Mouse (Mus musculus): ENCODE results near the gene Myh7b. TPM values are rescaled to one million over a fixed set of nuclear protein-coding genes. Genes with fewer than 3 reads are reported as not detected.
A peak's percentile ranks its signal among the peaks of the same experiment; 100 is the strongest.

Myh7b gene
- total and polyA plus RNA-seq, 3 experiments: 2.2 to 5.9 TPM; not detected in 1

DNA sequence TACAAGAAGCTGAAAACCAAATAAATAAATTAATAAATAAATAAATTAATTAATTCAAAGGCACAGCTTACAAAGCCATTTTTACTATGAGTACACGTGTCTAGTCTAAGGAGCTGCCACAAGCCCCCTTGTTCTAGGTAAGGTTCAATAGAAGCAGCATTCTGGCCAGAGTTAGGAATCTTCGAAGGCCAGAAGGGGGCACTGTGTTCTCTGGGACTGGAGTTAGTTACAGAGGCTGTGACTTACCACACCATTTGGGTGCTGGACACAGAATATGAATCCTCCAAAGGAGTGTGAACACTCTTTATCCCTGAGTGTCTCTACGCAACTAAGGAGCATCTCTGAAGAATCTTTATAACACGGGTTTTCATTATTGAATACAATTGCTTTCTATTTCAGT lies 57.4 kb downstream of the Myh7b start:
- H3K27ac ChIP-seq (ENCODE audit: control insufficient read depth, low read depth, low read length): no peak overlapping the region
- peaks cover 0 to 36% of the 10 kb centered on the region in 2 experiments; a peak in 3 of 4 replicates for H3K36me3 ChIP-seq (ENCODE audit: control insufficient read depth in 1 of 2, insufficient read depth in 2 of 2, low read length in 2 of 2)
- 0 out of 2 replicates have a peak, but pooled peaks cover 1% of the 10 kb centered on the region for H3K79me2 ChIP-seq (ENCODE audit: control insufficient read depth, insufficient read depth, low read length, poor library complexity)
- no peaks in the 10 kb centered on the region for H3K4me1 ChIP-seq (ENCODE audit: control insufficient read depth in 1 of 2, insufficient read depth in 2 of 2, low read length in 2 of 2)
- H3K9me3 ChIP-seq (replicated peaks; ENCODE audit: insufficient read depth, low read length): no peaks in the 10 kb centered on the region
- DNase-seq (ENCODE audit: low read depth, low spot score): peak; percentile 62
- no peak overlapping the region for H3K9ac ChIP-seq (ENCODE audit: control insufficient read depth, low read depth, low read length, poor library complexity, severe bottlenecking)
- TF ChIP-seq SMC3 (IDR thresholded peaks at IDR 0.05; ENCODE audit: low read depth, low read length) (peak; percentile 58), MAX (IDR thresholded peaks at IDR 0.05; ENCODE audit: low read length) (no peak), CTCF (IDR thresholded peaks at IDR 0.05 in 2 of 3, conservative IDR thresholded peaks at IDR 0.05 in 1 of 3; ENCODE audit: control insufficient read depth in 1 of 3, insufficient read depth in 1 of 3, low read depth in 2 of 3, low read length in 3 of 3, poor library complexity in 1 of 3, severe bottlenecking in 1 of 3) (peak; percentile 51 to 71 (median 65))
- H3K27me3 ChIP-seq (ENCODE audit: control insufficient read depth in 1 of 2, insufficient read depth in 2 of 2, low read length in 2 of 2): no peaks in the 10 kb centered on the region
- H3K4me3 ChIP-seq (ENCODE audit: control insufficient read depth in 1 of 2, insufficient read depth in 1 of 2, low read depth in 2 of 2, low read length in 2 of 2): no peak overlapping the region

- no peak overlapping the region for H3K4me3 ChIP-seq (ENCODE audit: control insufficient read depth in 1 of 2, insufficient read depth in 1 of 2, low read depth in 2 of 2, low read length in 2 of 2)
- DNase-seq (ENCODE audit: low read depth, low spot score): no peak
- H3K27me3 ChIP-seq (ENCODE audit: control insufficient read depth in 1 of 2, insufficient read depth in 2 of 2, low read length in 2 of 2): no peaks in the 10 kb centered on the region
- peaks cover 3% of the 10 kb centered on the region; the same call in 1 of the 2 replicates for H3K79me2 ChIP-seq (ENCODE audit: control insufficient read depth, insufficient read depth, low read length, poor library complexity)
- TF ChIP-seq POLR2AphosphoS2 (IDR thresholded peaks at IDR 0.05; ENCODE audit: low read length) (no peak), SIN3A (IDR thresholded peaks at IDR 0.05; ENCODE audit: low read length) (no peak), MEF2A (IDR thresholded peaks at IDR 0.05; ENCODE audit: extremely low read depth, insufficient replicate concordance, low read depth, low read length, poor library complexity, severe bottlenecking) (no peak)
- H3K4me1 ChIP-seq (ENCODE audit: control insufficient read depth in 1 of 2, insufficient read depth in 2 of 2, low read length in 2 of 2): no peaks in the 10 kb centered on the region
- H3K27ac ChIP-seq (ENCODE audit: control insufficient read depth, low read depth, low read length): no peak overlapping the region
- H3K9ac ChIP-seq (ENCODE audit: control insufficient read depth, low read depth, low read length, poor library complexity, severe bottlenecking): no peak overlapping the region
- H3K36me3 ChIP-seq (ENCODE audit: control insufficient read depth in 1 of 2, insufficient read depth in 2 of 2, low read length in 2 of 2): peaks cover 0 to 34% of the 10 kb centered on the region in 2 experiments; a peak in 2 of 4 replicates
- no peaks in the 10 kb centered on the region for H3K9me3 ChIP-seq (replicated peaks; ENCODE audit: insufficient read depth, low read length)
Observed at GRCm38 (mm10) chr2:155671236-155671635, 60.2 kb downstream of the Myh7b start.

GRCm38 (mm10) chr2:155673546-155673945 lies 62.5 kb downstream of the Myh7b start:
- H3K27me3 ChIP-seq (ENCODE audit: control insufficient read depth in 1 of 2, insufficient read depth in 2 of 2, low read length in 2 of 2): no peaks in the 10 kb centered on the region
- H3K9me3 ChIP-seq (replicated peaks; ENCODE audit: insufficient read depth, low read length): no peaks in the 10 kb centered on the region
- peaks cover 15% of the 10 kb centered on the region for H3K79me2 ChIP-seq (ENCODE audit: control insufficient read depth, insufficient read depth, low read length, poor library complexity)
- no peak overlapping the region for H3K27ac ChIP-seq (ENCODE audit: control insufficient read depth, low read depth, low read length)
- H3K9ac ChIP-seq (ENCODE audit: control insufficient read depth, low read depth, low read length, poor library complexity, severe bottlenecking): no peak overlapping the region
- peak; percentile 79 for DNase-seq (ENCODE audit: low read depth, low spot score)
- H3K4me3 ChIP-seq (ENCODE audit: control insufficient read depth in 1 of 2, insufficient read depth in 1 of 2, low read depth in 2 of 2, low read length in 2 of 2): no peak overlapping the region
- peak; percentile 58 to 85 (median 76) for TF ChIP-seq CTCF (IDR thresholded peaks at IDR 0.05 in 2 of 3, conservative IDR thresholded peaks at IDR 0.05 in 1 of 3; ENCODE audit: control insufficient read depth in 1 of 3, insufficient read depth in 1 of 3, low read depth in 2 of 3, low read length in 3 of 3, poor library complexity in 1 of 3, severe bottlenecking in 1 of 3)
- peak; percentile 71 for TF ChIP-seq RAD21 (IDR thresholded peaks at IDR 0.05; ENCODE audit: low read depth, low read length)
- peak; percentile 56 for TF ChIP-seq SMC3 (IDR thresholded peaks at IDR 0.05; ENCODE audit: low read depth, low read length)
- no peak for TF ChIP-seq ZC3H11A (IDR thresholded peaks at IDR 0.05; ENCODE audit: low read depth, low read length)
- H3K36me3 ChIP-seq (ENCODE audit: control insufficient read depth in 1 of 2, insufficient read depth in 2 of 2, low read length in 2 of 2): peaks cover 0 to 26% of the 10 kb centered on the region in 2 experiments; a peak in 2 of 4 replicates
- no peaks in the 10 kb centered on the region for H3K4me1 ChIP-seq (ENCODE audit: control insufficient read depth in 1 of 2, insufficient read depth in 2 of 2, low read length in 2 of 2)
